Comparison of ENCODE assay signal across 17 mouse cellular contexts in genomic region chr14:121654416-121654967, GRCm38 (mm10).
DNase-seq lines count a peak whose midpoint lies in the region; ATAC-seq and TF ChIP-seq lines count a peak whose summit lies in the region.
"Had no signal": no experiment of that assay in that cellular context is flagged by ENCODE, and none has a peak within 500 bp of the region (broad histone marks: within the 10 kb centered on the region; RNA-seq: fewer than 3 reads in every experiment).

No protein-coding gene starts in this region.

- H3K36me3 ChIP-seq in kidney, postnatal 0 days (ENCODE audit: insufficient read depth, low read length): peaks cover 27% of the 10 kb centered on the region; the same call in 1 of the 2 replicates
- peaks cover 8% of the 10 kb centered on the region; the same call in 1 of the 2 replicates for H3K36me3 ChIP-seq in intestine, embryonic 16.5 days (ENCODE audit: control insufficient read depth, insufficient read depth, low read length)
- H3K36me3 ChIP-seq: forebrain, embryonic 12.5 days; midbrain, embryonic 12.5 days had no signal

- H3K9ac ChIP-seq in kidney, postnatal 0 days (ENCODE audit: low read depth, low read length): no peak overlapping the region
- 0 out of 2 replicates have a peak overlapping the region, but pooled peaks have one; percentile 11 for H3K9ac ChIP-seq in intestine, embryonic 16.5 days (ENCODE audit: low read depth, low read length)
- H3K9ac ChIP-seq: forebrain, embryonic 12.5 days; midbrain, embryonic 12.5 days; neural tube, embryonic 15.5 days had no signal

- intact Hi-C loops in gastrocnemius, adult 2 months (cut with DNase I): no loop called here
- intact Hi-C loops in gastrocnemius, postnatal 14 days (cut with DNase I; ENCODE audit: low total_unique reads): no loop called here

- no peak for ATAC-seq in kidney, postnatal 0 days (replicated peaks; ENCODE audit: low FRiP score, low read depth)
- no peak for ATAC-seq in intestine, embryonic 16.5 days

- H3K9me3 ChIP-seq in kidney, postnatal 0 days (replicated peaks; ENCODE audit: low read length): no peaks in the 10 kb centered on the region
- no peaks in the 10 kb centered on the region for H3K9me3 ChIP-seq in intestine, embryonic 16.5 days (ENCODE audit: control insufficient read depth, low read length)
- H3K9me3 ChIP-seq: forebrain, embryonic 12.5 days; midbrain, embryonic 12.5 days; neural tube, embryonic 15.5 days had no signal

- no peak overlapping the region for H3K4me2 ChIP-seq in kidney, postnatal 0 days (ENCODE audit: low read length)
- no peak overlapping the region for H3K4me2 ChIP-seq in intestine, embryonic 16.5 days (ENCODE audit: low read depth, low read length)
- H3K4me2 ChIP-seq: forebrain, embryonic 12.5 days; midbrain, embryonic 12.5 days; neural tube, embryonic 15.5 days had no signal

- no peaks in the 10 kb centered on the region for H3K27me3 ChIP-seq in kidney, postnatal 0 days (ENCODE audit: insufficient read depth, low read length)
- no peaks in the 10 kb centered on the region for H3K27me3 ChIP-seq in intestine, embryonic 16.5 days (replicated peaks; ENCODE audit: control insufficient read depth, insufficient read depth, low read length)
- H3K27me3 ChIP-seq: CH12.LX; forebrain, embryonic 12.5 days; midbrain, embryonic 12.5 days; neural tube, embryonic 15.5 days had no signal

- peak overlapping the region; percentile 64 for H3K27ac ChIP-seq in gastrocnemius, adult 2 months
- peak overlapping the region; percentile 3; the same call in 1 of the 2 replicates for H3K27ac ChIP-seq in kidney, postnatal 0 days
- H3K27ac ChIP-seq in intestine, embryonic 16.5 days (ENCODE audit: low read length): peak overlapping the region; percentile 74
- H3K27ac ChIP-seq: forebrain, embryonic 12.5 days; hindbrain, postnatal 0 days; midbrain, embryonic 12.5 days; neural tube, embryonic 15.5 days had no signal

- peaks cover 11% of the 10 kb centered on the region for H3K4me1 ChIP-seq in kidney, postnatal 0 days (replicated peaks; ENCODE audit: insufficient read depth, low read length)
- peaks cover 11% of the 10 kb centered on the region for H3K4me1 ChIP-seq in intestine, embryonic 16.5 days (ENCODE audit: control insufficient read depth, insufficient read depth, low read length)
- H3K4me1 ChIP-seq: forebrain, embryonic 12.5 days; midbrain, embryonic 12.5 days; neural tube, embryonic 15.5 days had no signal

- DNase-seq in gastrocnemius, adult 2 months: no peak
- DNase-seq in gastrocnemius, postnatal 14 days: no peak
- peak; percentile 51 for DNase-seq in kidney, postnatal 0 days (ENCODE audit: low spot score)
- DNase-seq in kidney, adult 8-10 months: no peak
- DNase-seq in adipocyte (ENCODE audit: low spot score): peak; percentile 40
- no peak for DNase-seq in ovary, postnatal 10 days (ENCODE audit: low spot score)
- no peak for DNase-seq in cerebellum, postnatal 4 days (ENCODE audit: low spot score in 2 of 2)
- DNase-seq: adrenal gland, postnatal 10 days; gastrocnemius, postnatal 25 days; lung, postnatal 4 days; thymus, adult 2 months had no signal

- no peak for TF ChIP-seq CTCF in gastrocnemius, adult 2 months (IDR thresholded peaks at IDR 0.05)
- TF ChIP-seq CTCF in kidney, postnatal 0 days (IDR thresholded peaks at IDR 0.05; ENCODE audit: low read depth): no peak

- no peak overlapping the region for H3K4me3 ChIP-seq in gastrocnemius, adult 2 months
- H3K4me3 ChIP-seq in kidney, postnatal 0 days (replicated peaks; ENCODE audit: low read depth, low read length): no peak overlapping the region
- no peak overlapping the region for H3K4me3 ChIP-seq in intestine, embryonic 16.5 days (ENCODE audit: low read length)
- H3K4me3 ChIP-seq: forebrain, embryonic 12.5 days; midbrain, embryonic 12.5 days; neural tube, embryonic 15.5 days had no signal

- 45% methylated on average over 7 of the region's 7 CpGs for WGBS in kidney, postnatal 0 days
- WGBS in intestine, embryonic 16.5 days: 48% methylated on average over 7 of the region's 7 CpGs

Comparison
In these comparisons a context has a peak if more than half of its experiments do, and no peak if none do; other contexts are left out.
1. DNase-seq: peak in kidney, postnatal 0 days (single experiment) and adipocyte (single experiment); none in gastrocnemius, adult 2 months (single experiment), gastrocnemius, postnatal 14 days (single experiment), kidney, adult 8-10 months (0 of 2), ovary, postnatal 10 days (single experiment) and cerebellum, postnatal 4 days (0 of 2).
2. H3K27ac ChIP-seq: peak in every context shown above with its lines; median percentile 74 in intestine, embryonic 16.5 days; 64 in gastrocnemius, adult 2 months; 3 in kidney, postnatal 0 days.